Mouse (Mus musculus): Measurements from ENCODE around the gene Nek6. TPM values are rescaled to one million over a fixed set of nuclear protein-coding genes. Genes with fewer than 3 reads are reported as not detected.

The Nek6 gene
- polyA plus RNA-seq, 1 experiment = not detected

GRCm38 (mm10) chr2:38614437-38614836 lies 103.0 kb downstream of the Nek6 start:
- H3K4me3 ChIP-seq (ENCODE audit: insufficient read depth, low read depth, low read length) = no peak overlapping the region
- 0 out of 2 replicates have a peak, but pooled peaks cover 2% of the 10 kb centered on the region for H3K4me1 ChIP-seq (ENCODE audit: control insufficient read depth, insufficient read depth, low read length)
- no peak for TF ChIP-seq POLR2A (IDR thresholded peaks at IDR 0.05; ENCODE audit: insufficient read depth, low read depth, low read length)
- no peak for TF ChIP-seq CTCF (IDR thresholded peaks at IDR 0.05; ENCODE audit: insufficient read depth, low read depth, low read length)
- WGBS = 73% methylated on average over 6 of the region's 6 CpGs
- no peak overlapping the region for H3K27ac ChIP-seq (ENCODE audit: insufficient read depth, low read depth, low read length)

GRCm38 (mm10) chr2:38616072-38616471 lies 104.6 kb downstream of the Nek6 start:
- TF ChIP-seq CTCF (IDR thresholded peaks at IDR 0.05; ENCODE audit: insufficient read depth, low read depth, low read length) = no peak
- no peak for TF ChIP-seq POLR2A (IDR thresholded peaks at IDR 0.05; ENCODE audit: insufficient read depth, low read depth, low read length)
- Histone ChIP-seq H3K4me1 (ENCODE audit: control insufficient read depth, insufficient read depth, low read length) (0 out of 2 replicates have a peak, but pooled peaks cover 2% of the 10 kb centered on the region), H3K27ac (ENCODE audit: insufficient read depth, low read depth, low read length) (no peak overlapping the region), H3K4me3 (ENCODE audit: insufficient read depth, low read depth, low read length) (no peak overlapping the region)
- WGBS = 23% methylated on average over 4 of the region's 4 CpGs

GRCm38 (mm10) chr2:38616956-38617872 lies 105.8 kb downstream of the Nek6 start:
- peaks cover 2% of the 10 kb centered on the region; the same call in 1 of the 2 replicates for H3K4me1 ChIP-seq (ENCODE audit: control insufficient read depth, insufficient read depth, low read length)
- no peak overlapping the region for H3K27ac ChIP-seq (ENCODE audit: insufficient read depth, low read depth, low read length)
- TF ChIP-seq CTCF (IDR thresholded peaks at IDR 0.05; ENCODE audit: insufficient read depth, low read depth, low read length) (no peak), POLR2A (IDR thresholded peaks at IDR 0.05; ENCODE audit: insufficient read depth, low read depth, low read length) (no peak)
- WGBS = 70% methylated on average over 5 of the region's 5 CpGs
- H3K4me3 ChIP-seq (ENCODE audit: insufficient read depth, low read depth, low read length) = no peak overlapping the region

GRCm38 (mm10) chr2:38619777-38620176 lies 108.3 kb downstream of the Nek6 start:
- WGBS = 81% methylated on average over 4 of the region's 4 CpGs
- no peak overlapping the region for H3K4me3 ChIP-seq (ENCODE audit: insufficient read depth, low read depth, low read length)
- H3K27ac ChIP-seq (ENCODE audit: insufficient read depth, low read depth, low read length) = no peak overlapping the region
- no peak for TF ChIP-seq POLR2A (IDR thresholded peaks at IDR 0.05; ENCODE audit: insufficient read depth, low read depth, low read length)
- no peak for TF ChIP-seq CTCF (IDR thresholded peaks at IDR 0.05; ENCODE audit: insufficient read depth, low read depth, low read length)
- peaks cover 2% of the 10 kb centered on the region; the same call in 1 of the 2 replicates for H3K4me1 ChIP-seq (ENCODE audit: control insufficient read depth, insufficient read depth, low read length)

GRCm38 (mm10) chr2:38621076-38621475 lies 109.6 kb downstream of the Nek6 start:
- Histone ChIP-seq H3K27ac (ENCODE audit: insufficient read depth, low read depth, low read length) (no peak overlapping the region), H3K4me3 (ENCODE audit: insufficient read depth, low read depth, low read length) (no peak overlapping the region), H3K4me1 (ENCODE audit: control insufficient read depth, insufficient read depth, low read length) (peaks cover under 1% of the 10 kb centered on the region; the same call in 1 of the 2 replicates)
- TF ChIP-seq POLR2A (IDR thresholded peaks at IDR 0.05; ENCODE audit: insufficient read depth, low read depth, low read length) = no peak
- no peak for TF ChIP-seq CTCF (IDR thresholded peaks at IDR 0.05; ENCODE audit: insufficient read depth, low read depth, low read length)
- 72% methylated on average over 4 of the region's 4 CpGs for WGBS

- H3K27ac ChIP-seq (ENCODE audit: insufficient read depth, low read depth, low read length) = no peak overlapping the region
- TF ChIP-seq POLR2A (IDR thresholded peaks at IDR 0.05; ENCODE audit: insufficient read depth, low read depth, low read length) = no peak
- TF ChIP-seq CTCF (IDR thresholded peaks at IDR 0.05; ENCODE audit: insufficient read depth, low read depth, low read length) = no peak
- 42% methylated on average over 6 of the region's 6 CpGs for WGBS
- H3K4me3 ChIP-seq (ENCODE audit: insufficient read depth, low read depth, low read length) = no peak overlapping the region
- no peaks in the 10 kb centered on the region; the same call in 1 of the 2 replicates for H3K4me1 ChIP-seq (ENCODE audit: control insufficient read depth, insufficient read depth, low read length)
Observed at GRCm38 (mm10) chr2:38621610-38622021, 110.2 kb downstream of the Nek6 start.

- H3K4me1 ChIP-seq (ENCODE audit: control insufficient read depth, insufficient read depth, low read length) = no peaks in the 10 kb centered on the region; the same call in 1 of the 2 replicates
- H3K4me3 ChIP-seq (ENCODE audit: insufficient read depth, low read depth, low read length) = no peak overlapping the region
- TF ChIP-seq CTCF (IDR thresholded peaks at IDR 0.05; ENCODE audit: insufficient read depth, low read depth, low read length) (no peak), POLR2A (IDR thresholded peaks at IDR 0.05; ENCODE audit: insufficient read depth, low read depth, low read length) (no peak)
- WGBS = 93% methylated on average over 3 of the region's 3 CpGs
- H3K27ac ChIP-seq (ENCODE audit: insufficient read depth, low read depth, low read length) = no peak overlapping the region
Observed at GRCm38 (mm10) chr2:38623411-38623810, 112.0 kb downstream of the Nek6 start.

- Histone ChIP-seq H3K27ac (ENCODE audit: insufficient read depth, low read depth, low read length) (no peak overlapping the region), H3K4me1 (ENCODE audit: control insufficient read depth, insufficient read depth, low read length) (no peaks in the 10 kb centered on the region; the same call in 1 of the 2 replicates), H3K4me3 (ENCODE audit: insufficient read depth, low read depth, low read length) (no peak overlapping the region)
- 86% methylated on average over 8 of the region's 8 CpGs for WGBS
- no peak for TF ChIP-seq POLR2A (IDR thresholded peaks at IDR 0.05; ENCODE audit: insufficient read depth, low read depth, low read length)
- no peak for TF ChIP-seq CTCF (IDR thresholded peaks at IDR 0.05; ENCODE audit: insufficient read depth, low read depth, low read length)
Observed at GRCm38 (mm10) chr2:38623821-38624590, 112.6 kb downstream of the Nek6 start.
